Mouse (Mus musculus) limb, embryonic 14.5 days (tissue): ENCODE results near the gene 2410137M14Rik. TPM values are rescaled to one million over a fixed set of nuclear protein-coding genes. Genes with fewer than 3 reads are reported as not detected.

Experiments
- ATAC-seq: fragments of 200-750 bp; cut with Nextera tagmentation; 2 replicates; pipeline ENCODE4 v1.8.0; 2017; ENCODE audit warnings: low read depth, moderate number of reproducible peaks, moderate TSS enrichment; ENCODE audit not compliant: low FRiP score
- DNase-seq: peaks from one replicate; pipeline ENCODE4 v3.0.0-alpha.2; 2015; ENCODE audit warnings: low spot score
- H3K27ac ChIP-seq: fragments of 300-500 bp; sonication (generic); replicated peaks from 2 replicates; pipeline ENCODE4 v1.5.1; 2014; ENCODE audit warnings: low read depth, mild to moderate bottlenecking, low read length, moderate library complexity, mixed read lengths
- H3K27me3 ChIP-seq: fragments of 300-500 bp; sonication (generic); 2 replicates; pipeline ENCODE4 v1.6.1; 2014; ENCODE audit warnings: low read length, mixed read lengths; ENCODE audit not compliant: control insufficient read depth, insufficient read depth
- H3K36me3 ChIP-seq: fragments of 300-500 bp; sonication (generic); 2 replicates; pipeline ENCODE4 v1.6.1; 2014; ENCODE audit warnings: mild to moderate bottlenecking, low read length, moderate library complexity, mixed read lengths; ENCODE audit not compliant: control insufficient read depth, insufficient read depth
- H3K4me1 ChIP-seq: fragments of 300-500 bp; sonication (generic); 2 replicates; pipeline ENCODE4 v1.6.1; 2014; ENCODE audit warnings: antibody characterized with exemption, low read length, mixed read lengths; ENCODE audit not compliant: control insufficient read depth, insufficient read depth
- H3K4me2 ChIP-seq: fragments of 300-500 bp; sonication (generic); replicated peaks from 2 replicates; pipeline ENCODE4 v1.6.1; 2014; ENCODE audit warnings: low read depth, mild to moderate bottlenecking, low read length, moderate library complexity; ENCODE audit not compliant: severe bottlenecking
- H3K4me3 ChIP-seq: fragments of 300-500 bp; sonication (generic); replicated peaks from 2 replicates; pipeline ENCODE4 v1.5.1; 2014; ENCODE audit warnings: low read length
- H3K9ac ChIP-seq: fragments of 300-500 bp; sonication (generic); 2 replicates; pipeline ENCODE4 v1.6.1; 2014; ENCODE audit warnings: mild to moderate bottlenecking, low read depth, low read length, moderate library complexity; ENCODE audit not compliant: severe bottlenecking
- H3K9me3 ChIP-seq: fragments of 300-500 bp; sonication (generic); 2 replicates; pipeline ENCODE4 v1.6.1; 2016; ENCODE audit warnings: low read length; ENCODE audit not compliant: control insufficient read depth
- POLR2A ChIP-seq: fragments of 200-500 bp; IDR thresholded peaks from 2 replicates; pipeline ENCODE4 v1.8.0; 2012; ENCODE audit warnings: inconsistent platforms, mild to moderate bottlenecking, moderate library complexity, borderline replicate concordance; ENCODE audit not compliant: insufficient read depth, insufficient read length; ENCODE audit errors: extremely low read depth
- WGBS: fragments of 180-500 bp; shearing (Covaris S2); extraction: QIAGEN DNeasy Blood & Tissue Kit; methylation state at CpG from one replicate; pipeline ENCODE4 v1.1.7; 2014; 5-methylcytosine and 5-hydroxymethylcytosine counted together
- polyA plus RNA-seq, 2 experiments: library from polyadenylated mRNA; depleted of rRNA in 1 of 2; stranded (reverse) in 1 of 2; unstranded in 1 of 2; fragments of >200 nt; fragmentation: Nextera tagmentation in 1 of 2; extraction: Ambion mirVana in 1 of 2; gene quantifications; 2 replicates each; pipeline versions ENCODE4 v1.2.1 to v1.2.3; 2012 to 2014

Gene 2410137M14Rik
- polyA plus RNA-seq, 2 experiments: 0.53 TPM; not detected in 1

GRCm38 (mm10) chr17:36957999-36958743, 22.9 kb downstream of the 2410137M14Rik start, which contains the start of the genes Znrd1 and Znrd1as:
TSS of gene Znrd1 (minus strand) at chr17:36958559.
TSS of gene Znrd1as (plus strand) at chr17:36958592.
- under 1% methylated on average over 46 of the region's 46 CpGs for WGBS
- H3K27ac ChIP-seq: peak within 1 kb of the TSS; percentile 82
- H3K27me3 ChIP-seq: no peaks in the 10 kb centered on the region
- H3K9me3 ChIP-seq: no peaks in the 10 kb centered on the region
- peak; percentile 99 for ATAC-seq
- peaks cover 7% of the 10 kb centered on the region for H3K4me1 ChIP-seq
- H3K36me3 ChIP-seq: peaks cover 19% of the 10 kb centered on the region; the same call in 1 of the 2 replicates
- 0 out of 2 replicates have a peak, but pooled peaks have one; percentile 35 for TF ChIP-seq POLR2A
- peak within 1 kb of the TSS; percentile 70 for H3K4me3 ChIP-seq
- DNase-seq: peak; percentile 97
- H3K4me2 ChIP-seq: peak within 1 kb of the TSS; percentile 72
- peak within 1 kb of the TSS; percentile 77 for H3K9ac ChIP-seq

- Histone ChIP-seq H3K4me3 (no peak overlapping the region), H3K4me1 (peaks cover 4% of the 10 kb centered on the region), H3K27me3 (no peaks in the 10 kb centered on the region), H3K9ac (no peak overlapping the region), H3K4me2 (no peak overlapping the region), H3K9me3 (no peaks in the 10 kb centered on the region), H3K36me3 (peaks cover 30% of the 10 kb centered on the region), H3K27ac (no peak overlapping the region)
- 86% methylated on average over 1 of the region's 1 CpGs for WGBS
- no peak for TF ChIP-seq POLR2A
- DNase-seq: no peak
- ATAC-seq: no peak
Measured at GRCm38 (mm10) chr17:36953062-36953461, 28.0 kb downstream of the 2410137M14Rik start.

GRCm38 (mm10) chr17:36952631-36953030, 28.4 kb downstream of the 2410137M14Rik start:
- no peak overlapping the region for H3K4me3 ChIP-seq
- no peaks in the 10 kb centered on the region for H3K9me3 ChIP-seq
- ATAC-seq (no peak), DNase-seq (no peak)
- H3K9ac ChIP-seq: no peak overlapping the region
- WGBS: 92% methylated on average over 2 of the region's 2 CpGs
- peaks cover 30% of the 10 kb centered on the region for H3K36me3 ChIP-seq
- no peak for TF ChIP-seq POLR2A
- H3K4me1 ChIP-seq: peaks cover 4% of the 10 kb centered on the region
- no peaks in the 10 kb centered on the region for H3K27me3 ChIP-seq
- no peak overlapping the region for H3K4me2 ChIP-seq
- no peak overlapping the region for H3K27ac ChIP-seq

GRCm38 (mm10) chr17:36950981-36951947, 29.8 kb downstream of the 2410137M14Rik start, which contains the start of gene Ppp1r11:
TSS of gene Ppp1r11 (minus strand) at chr17:36951741.
- Histone ChIP-seq H3K4me3 (peak within 1 kb of the TSS; percentile 53), H3K27ac (peak within 1 kb of the TSS; percentile 53), H3K4me1 (peaks cover 4% of the 10 kb centered on the region), H3K4me2 (peak within 1 kb of the TSS; percentile 67), H3K9me3 (no peaks in the 10 kb centered on the region), H3K9ac (peak within 1 kb of the TSS; percentile 58), H3K36me3 (peaks cover 23% of the 10 kb centered on the region), H3K27me3 (peaks cover 1% of the 10 kb centered on the region; the same call in 1 of the 2 replicates)
- WGBS: 3% methylated on average over 36 of the region's 36 CpGs
- peak; percentile 59; the same call in 1 of the 2 replicates for TF ChIP-seq POLR2A
- DNase-seq (peak; percentile 98), ATAC-seq (peak; percentile 97)

GRCm38 (mm10) chr17:36949265-36949664, 31.8 kb downstream of the 2410137M14Rik start:
- no peak overlapping the region for H3K4me3 ChIP-seq
- DNase-seq (no peak), ATAC-seq (no peak)
- no peak overlapping the region for H3K27ac ChIP-seq
- H3K27me3 ChIP-seq: peaks cover 14% of the 10 kb centered on the region
- no peak overlapping the region for H3K4me2 ChIP-seq
- TF ChIP-seq POLR2A: no peak
- WGBS: 91% methylated on average over 8 of the region's 8 CpGs
- peaks cover 14% of the 10 kb centered on the region for H3K36me3 ChIP-seq
- no peaks in the 10 kb centered on the region for H3K9me3 ChIP-seq
- peaks cover 4% of the 10 kb centered on the region for H3K4me1 ChIP-seq
- no peak overlapping the region for H3K9ac ChIP-seq
